Mouse (Mus musculus) ES-Bruce4 (cell line): ENCODE data around the gene Ranbp1.
A peak's percentile ranks its signal among the peaks of the same experiment; 100 is the strongest.

Experiments
- CTCF ChIP-seq: IDR thresholded peaks from one replicate; pipeline ENCODE4 v1.8.1; 2011; ENCODE audit warnings: low read depth, low read length
- POLR2A ChIP-seq: IDR thresholded peaks from one replicate; pipeline ENCODE4 v1.8.1; 2011; ENCODE audit warnings: low read length; ENCODE audit not compliant: insufficient read depth

- TF ChIP-seq POLR2A (peak; percentile 92), CTCF (no peak)
Measured at GRCm38 (mm10) chr16:18248433-18249363, at the start of gene Ranbp1, which contains the start of gene Trmt2a.
